Mouse (Mus musculus) neural tube, embryonic 14.5 days (tissue): Measurements from ENCODE around the gene Glb1l. TPM values are rescaled to one million over a fixed set of nuclear protein-coding genes. Genes with fewer than 3 reads are reported as not detected.

ENCODE experiments used
- microRNA-seq: library from miRNA; unstranded; fragments of <30 nt; microRNA quantifications from one replicate; pipeline ENCODE4, GENCODE M21; 2016
- polyA plus RNA-seq: library from polyadenylated mRNA; unstranded; fragments of >200 nt; fragmentation: Nextera tagmentation; extraction: Ambion mirVana; gene quantifications from 2 replicates; pipeline ENCODE4 v1.2.1, GENCODE M21; 2014

The Glb1l gene
- polyA plus RNA-seq, 1 experiment from 2014 or later = 15.6 TPM

Small RNAs within 50 kb of the gene (microRNA-seq; reads per million reads assigned to microRNA genes)
- gene Gm27943 = not detected

Other genes starting within 250 kb of the Glb1l start
- 6.1 and 7.4 TPM in 2 replicates for gene Nhej1, start 85.6 kb downstream of the Glb1l start, polyA plus RNA-seq
- 0.39 TPM in 1 of 2 replicates, not detected in the other for gene Slc23a3, start 76.9 kb downstream of the Glb1l start, polyA plus RNA-seq
- 44.4 and 47.6 TPM in 2 replicates for gene Cnppd1, start 68.1 kb downstream of the Glb1l start, polyA plus RNA-seq
- 146 and 152 TPM in 2 replicates for gene Retreg2, start 68.0 kb downstream of the Glb1l start, polyA plus RNA-seq
- gene Zfand2b, start 42.2 kb downstream of the Glb1l start, polyA plus RNA-seq = 33.1 and 36.5 TPM in 2 replicates
- gene Abcb6, start 30.4 kb downstream of the Glb1l start, polyA plus RNA-seq = 38.3 and 49.1 TPM in 2 replicates
- gene Ankzf1, start 18.7 kb downstream of the Glb1l start, polyA plus RNA-seq = 20.0 and 20.2 TPM in 2 replicates
- gene Atg9a, start 18.6 kb downstream of the Glb1l start, polyA plus RNA-seq = 50.5 and 51.3 TPM in 2 replicates
- gene Stk16, start within 50 bp of the Glb1l start, polyA plus RNA-seq = 125 and 129 TPM in 2 replicates
- 13.9 and 20.6 TPM in 2 replicates for gene Tuba4a, start 9.1 kb upstream of the Glb1l start, polyA plus RNA-seq
- not detected in 2 replicates for gene A630095N17Rik, start 21.3 kb upstream of the Glb1l start, polyA plus RNA-seq
- gene Dnajb2, start 25.6 kb upstream of the Glb1l start, polyA plus RNA-seq = 35.9 and 36.9 TPM in 2 replicates
- gene Ptprn, start 53.7 kb upstream of the Glb1l start, polyA plus RNA-seq = 25.4 and 27.4 TPM in 2 replicates
- 193 and 254 TPM in 2 replicates for gene Resp18, start 67.6 kb upstream of the Glb1l start, polyA plus RNA-seq
- gene Dnpep, start 107.2 kb upstream of the Glb1l start, polyA plus RNA-seq = 139 and 145 TPM in 2 replicates
- 1.1 TPM in 2 replicates for gene Des, start 149.5 kb upstream of the Glb1l start, polyA plus RNA-seq
- 19.5 and 20.8 TPM in 2 replicates for gene Speg, start 164.5 kb upstream of the Glb1l start, polyA plus RNA-seq
- 58.6 and 64.5 TPM in 2 replicates for gene Gmppa, start 225.1 kb upstream of the Glb1l start, polyA plus RNA-seq
- 4.7 and 6.9 TPM in 2 replicates for gene Asic4, start 239.6 kb upstream of the Glb1l start, polyA plus RNA-seq